Mouse (Mus musculus): ENCODE data around the gene Pax5. TPM values are rescaled to one million over a fixed set of nuclear protein-coding genes. Genes with fewer than 3 reads are reported as not detected.

Pax5 gene
- total and polyA plus RNA-seq, 3 experiments: not detected

GRCm38 (mm10) chr4:44532731-44533130, 177.6 kb downstream of the Pax5 start:
- Histone ChIP-seq H3K27ac (ENCODE audit: control insufficient read depth, low read depth, low read length) (no peak overlapping the region), H3K79me2 (ENCODE audit: control insufficient read depth, insufficient read depth, low read length, poor library complexity) (no peaks in the 10 kb centered on the region), H3K4me3 (ENCODE audit: control insufficient read depth in 1 of 2, insufficient read depth in 1 of 2, low read depth in 2 of 2, low read length in 2 of 2) (no peak overlapping the region), H3K4me1 (ENCODE audit: control insufficient read depth in 1 of 2, insufficient read depth in 2 of 2, low read length in 2 of 2) (no peaks in the 10 kb centered on the region), H3K27me3 (ENCODE audit: control insufficient read depth in 1 of 2, insufficient read depth in 2 of 2, low read length in 2 of 2) (no peaks in the 10 kb centered on the region), H3K36me3 (ENCODE audit: control insufficient read depth in 1 of 2, insufficient read depth in 2 of 2, low read length in 2 of 2) (no peaks in the 10 kb centered on the region), H3K9ac (ENCODE audit: control insufficient read depth, low read depth, low read length, poor library complexity, severe bottlenecking) (no peak overlapping the region), H3K9me3 (replicated peaks; ENCODE audit: insufficient read depth, low read length) (no peaks in the 10 kb centered on the region)
- no peak for DNase-seq (ENCODE audit: low read depth, low spot score)
- TF ChIP-seq BHLHE40 (IDR thresholded peaks at IDR 0.05; ENCODE audit: borderline replicate concordance, low read depth, low read length): no peak

- TF ChIP-seq MXI1 (IDR thresholded peaks at IDR 0.05; ENCODE audit: low read depth, low read length) (no peak), KAT2A (conservative IDR thresholded peaks at IDR 0.05; ENCODE audit: low read depth, low read length) (no peak), ZC3H11A (IDR thresholded peaks at IDR 0.05; ENCODE audit: low read depth, low read length) (no peak), POLR2AphosphoS5 (IDR thresholded peaks at IDR 0.05; ENCODE audit: borderline replicate concordance, low read depth, low read length) (no peak), TBP (IDR thresholded peaks at IDR 0.05; ENCODE audit: low read depth, low read length) (no peak), MYB (IDR thresholded peaks at IDR 0.05; ENCODE audit: low read depth, low read length) (no peak), GATA1 (IDR thresholded peaks at IDR 0.05; ENCODE audit: low read depth, low read length) (no peak)
- no peaks in the 10 kb centered on the region for H3K9me3 ChIP-seq (replicated peaks; ENCODE audit: insufficient read depth, low read length)
These were observed 185.0 kb downstream of the Pax5 start for GRCm38 (mm10) chr4:44525336-44525735.

GRCm38 (mm10) chr4:44518923-44519322, 191.4 kb downstream of the Pax5 start:
- Histone ChIP-seq H3K27me3 (ENCODE audit: control insufficient read depth in 1 of 2, insufficient read depth in 2 of 2, low read length in 2 of 2) (no peaks in the 10 kb centered on the region; a peak in 2 of 4 replicates), H3K9ac (ENCODE audit: control insufficient read depth, low read depth, low read length, poor library complexity, severe bottlenecking) (no peak overlapping the region), H3K36me3 (ENCODE audit: control insufficient read depth in 1 of 2, insufficient read depth in 2 of 2, low read length in 2 of 2) (no peaks in the 10 kb centered on the region), H3K4me3 (ENCODE audit: control insufficient read depth in 1 of 2, insufficient read depth in 1 of 2, low read depth in 2 of 2, low read length in 2 of 2) (no peak overlapping the region), H3K9me3 (replicated peaks; ENCODE audit: insufficient read depth, low read length) (no peaks in the 10 kb centered on the region), H3K79me2 (ENCODE audit: control insufficient read depth, insufficient read depth, low read length, poor library complexity) (no peaks in the 10 kb centered on the region), H3K4me1 (ENCODE audit: control insufficient read depth in 1 of 2, insufficient read depth in 2 of 2, low read length in 2 of 2) (no peaks in the 10 kb centered on the region), H3K27ac (ENCODE audit: control insufficient read depth, low read depth, low read length) (no peak overlapping the region)
- no peak for DNase-seq (ENCODE audit: low read depth, low spot score)
- no peak for TF ChIP-seq MYB (IDR thresholded peaks at IDR 0.05; ENCODE audit: low read depth, low read length)
- no peak for TF ChIP-seq NELFE (IDR thresholded peaks at IDR 0.05; ENCODE audit: low read depth, low read length)
- TF ChIP-seq HCFC1 (IDR thresholded peaks at IDR 0.05; ENCODE audit: low read depth, low read length): no peak
- TF ChIP-seq MAX (IDR thresholded peaks at IDR 0.05; ENCODE audit: low read length): no peak
- no peak for TF ChIP-seq MEF2A (IDR thresholded peaks at IDR 0.05; ENCODE audit: extremely low read depth, insufficient replicate concordance, low read depth, low read length, poor library complexity, severe bottlenecking)
- TF ChIP-seq TBP (IDR thresholded peaks at IDR 0.05; ENCODE audit: low read depth, low read length): no peak

More at GRCm38 (mm10) chr4:44525336-44525735, 185.0 kb downstream of the Pax5 start:
- Histone ChIP-seq H3K27me3 (ENCODE audit: control insufficient read depth in 1 of 2, insufficient read depth in 2 of 2, low read length in 2 of 2) (no peaks in the 10 kb centered on the region; a peak in 2 of 4 replicates), H3K79me2 (ENCODE audit: control insufficient read depth, insufficient read depth, low read length, poor library complexity) (no peaks in the 10 kb centered on the region), H3K27ac (ENCODE audit: control insufficient read depth, low read depth, low read length) (no peak overlapping the region), H3K36me3 (ENCODE audit: control insufficient read depth in 1 of 2, insufficient read depth in 2 of 2, low read length in 2 of 2) (no peaks in the 10 kb centered on the region), H3K4me3 (ENCODE audit: control insufficient read depth in 1 of 2, insufficient read depth in 1 of 2, low read depth in 2 of 2, low read length in 2 of 2) (no peak overlapping the region), H3K4me1 (ENCODE audit: control insufficient read depth in 1 of 2, insufficient read depth in 2 of 2, low read length in 2 of 2) (no peaks in the 10 kb centered on the region), H3K9ac (ENCODE audit: control insufficient read depth, low read depth, low read length, poor library complexity, severe bottlenecking) (no peak overlapping the region)
- no peak for DNase-seq (ENCODE audit: low read depth, low spot score)

Data from MEL (cell line).